Mouse (Mus musculus) layer of hippocampus, adult 2 months (tissue): Measurements from ENCODE around the gene Tagln. TPM values are rescaled to one million over a fixed set of nuclear protein-coding genes. Genes with fewer than 3 reads are reported as not detected.
A peak's percentile ranks its signal among the peaks of the same experiment; 100 is the strongest.

ENCODE experiments used
- DNase-seq, 2 experiments: peaks; one replicate each; pipeline ENCODE4 v3.0.0; 2022; ENCODE audit warnings: low spot score in 2 of 2
- H3K27ac ChIP-seq: fragments of 200-600 bp; 2 replicates; pipeline ENCODE4 v1.8.1; 2022
- H3K4me3 ChIP-seq: fragments of 200-600 bp; 2 replicates; pipeline ENCODE4 v1.8.1; 2022; ENCODE audit warnings: mild to moderate bottlenecking
- CTCF ChIP-seq: fragments of 200-600 bp; conservative IDR thresholded peaks from 2 replicates; pipeline ENCODE4 v1.8.1; 2022; ENCODE audit warnings: antibody characterized with exemption, mild to moderate bottlenecking, moderate library complexity
- total RNA-seq, 2 experiments: library from RNA; stranded (reverse); gene quantifications; 2 replicates each; pipeline ENCODE4 v1.2.3; 2021

Gene Tagln
- total RNA-seq, 2 experiments from 2014 or later = 7.0 to 13.2 TPM

DNA sequence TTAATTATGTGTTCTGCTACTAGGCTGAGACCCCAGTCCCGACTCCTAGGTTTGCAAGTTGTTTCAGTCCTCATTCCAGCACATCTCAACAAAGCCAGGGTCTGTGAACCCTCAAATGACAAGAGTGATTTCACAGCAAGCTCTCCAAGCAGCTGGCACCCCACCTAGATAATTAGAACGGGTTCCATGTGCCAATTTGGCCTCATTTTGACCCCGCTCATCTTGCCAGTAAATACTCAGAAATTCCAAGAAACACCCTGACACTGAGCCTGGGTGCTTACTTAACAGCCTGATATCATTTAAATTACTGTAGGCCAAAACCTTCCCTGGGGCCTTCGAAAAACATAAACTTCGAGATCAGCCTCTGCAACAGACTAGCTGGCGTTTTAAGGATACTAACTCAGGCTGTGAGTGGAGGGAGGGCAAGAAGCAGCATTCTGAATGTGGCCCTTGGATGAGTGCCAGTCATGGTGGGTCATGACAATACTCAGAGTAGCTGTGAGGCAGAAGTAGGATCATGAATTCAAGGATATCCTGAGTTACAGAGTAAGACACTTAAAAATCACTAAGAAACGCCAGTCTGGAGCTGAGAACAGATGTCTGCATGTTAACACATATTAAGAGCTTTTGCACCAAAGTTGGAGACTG, 22.3 kb upstream of the Tagln start:
- no peak for TF ChIP-seq CTCF
- Histone ChIP-seq H3K27ac (peak overlapping the region; percentile 58), H3K4me3 (no peak overlapping the region)
- DNase-seq = no peak

- peak; percentile 37; the same call in 1 of the 2 replicates for TF ChIP-seq CTCF
- Histone ChIP-seq H3K27ac (peak within 1 kb of the TSS; percentile 95), H3K4me3 (peak within 1 kb of the TSS; percentile 98)
- peak; percentile 90 to 92 for DNase-seq
Measured at GRCm38 (mm10) chr9:45955107-45955963, 19.5 kb upstream of the Tagln start, which contains the start of gene Sidt2. Sidt2 (minus strand) TSS chr9:45955258.

- TF ChIP-seq CTCF = no peak
- peak in 1 of 2 experiments; percentile 46 for DNase-seq
- H3K27ac ChIP-seq = peak overlapping the region; percentile 95
- peak overlapping the region; percentile 98 for H3K4me3 ChIP-seq
Measured at GRCm38 (mm10) chr9:45954294-45955106, 18.6 kb upstream of the Tagln start.

DNA sequence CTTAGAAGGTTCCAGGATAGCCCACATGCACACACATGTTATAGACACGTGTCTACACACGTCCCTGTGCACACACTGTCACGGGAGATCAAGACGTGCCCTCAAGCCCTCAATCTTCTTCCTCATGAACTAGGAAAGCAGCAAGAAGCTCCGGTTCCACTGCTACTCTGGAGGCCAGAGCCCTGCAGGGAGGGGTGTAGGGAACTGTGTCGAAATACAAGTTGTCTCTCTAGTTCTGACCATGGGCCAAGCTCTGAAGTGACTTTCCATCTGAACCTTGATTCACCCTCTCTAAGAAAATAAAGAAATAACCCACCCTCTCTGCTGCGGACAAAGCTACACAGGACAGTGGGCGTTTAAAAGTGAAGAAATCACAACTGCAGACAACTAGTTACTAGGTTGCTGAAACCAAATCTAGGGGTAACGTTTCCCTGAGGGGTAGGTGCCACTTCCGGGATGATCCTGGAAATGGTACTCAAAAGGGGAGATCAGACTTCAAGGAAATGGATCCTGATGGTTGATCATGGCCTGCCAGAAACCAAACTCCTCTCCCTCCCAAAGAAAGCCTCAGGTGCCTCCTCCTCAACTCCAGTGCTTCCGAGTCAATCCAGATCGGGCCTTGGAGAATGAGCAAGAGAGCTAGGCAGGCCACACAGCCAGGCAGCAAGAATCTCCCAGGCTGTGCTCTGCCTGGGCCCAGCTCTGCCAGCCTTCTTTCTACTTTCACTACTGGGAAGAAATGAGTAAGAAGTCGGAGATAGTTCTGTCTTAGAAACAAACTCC, 17.8 kb upstream of the Tagln start:
- Histone ChIP-seq H3K27ac (peak overlapping the region; percentile 95), H3K4me3 (peak overlapping the region; percentile 98)
- DNase-seq = no peak
- no peak for TF ChIP-seq CTCF

DNA sequence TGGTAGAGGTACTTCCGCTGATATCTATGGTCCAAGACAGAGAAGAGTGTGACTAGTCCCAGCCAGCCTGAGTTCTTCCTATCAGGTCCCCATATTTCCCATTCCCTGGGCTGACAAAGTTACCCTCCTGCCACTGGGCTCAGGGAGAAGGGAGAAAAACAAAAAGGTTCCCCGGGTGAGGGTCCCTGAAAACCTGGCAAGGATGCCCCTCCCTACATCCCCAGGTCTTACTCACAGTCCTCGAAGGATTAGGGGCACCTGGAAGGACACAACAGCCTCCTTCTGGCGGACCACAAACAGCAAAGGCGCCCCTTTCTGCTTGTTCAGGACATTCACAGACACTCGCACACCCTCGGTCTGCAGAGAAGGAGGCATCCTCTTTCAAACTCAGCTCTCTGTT, 17.0 kb upstream of the Tagln start:
- no peak for DNase-seq
- TF ChIP-seq CTCF = no peak
- peak overlapping the region; percentile 98 for H3K4me3 ChIP-seq
- H3K27ac ChIP-seq = peak overlapping the region; percentile 95; the same call in 1 of the 2 replicates

DNA sequence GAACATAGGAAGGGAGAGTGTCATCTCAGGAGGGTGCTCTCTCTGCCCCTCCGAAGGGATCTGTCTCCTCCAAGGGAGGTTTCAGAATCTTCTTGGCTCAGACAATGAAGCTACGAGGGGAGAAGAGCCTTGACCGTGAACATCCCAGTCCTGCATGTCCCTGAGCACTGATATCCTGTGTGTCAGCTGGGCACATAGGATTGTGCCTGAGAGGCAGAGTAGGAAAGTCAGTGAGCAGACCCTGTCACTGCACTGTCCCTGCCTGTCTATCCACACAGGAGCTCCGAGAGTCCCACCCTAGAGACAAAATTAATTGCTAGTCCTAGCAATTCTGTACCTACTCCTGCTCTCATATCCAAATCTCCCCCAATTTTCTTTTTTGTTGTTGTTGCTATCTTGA, 16.2 kb upstream of the Tagln start:
- no peak overlapping the region for H3K4me3 ChIP-seq
- no peak for DNase-seq
- no peak overlapping the region for H3K27ac ChIP-seq
- TF ChIP-seq CTCF = no peak

DNA sequence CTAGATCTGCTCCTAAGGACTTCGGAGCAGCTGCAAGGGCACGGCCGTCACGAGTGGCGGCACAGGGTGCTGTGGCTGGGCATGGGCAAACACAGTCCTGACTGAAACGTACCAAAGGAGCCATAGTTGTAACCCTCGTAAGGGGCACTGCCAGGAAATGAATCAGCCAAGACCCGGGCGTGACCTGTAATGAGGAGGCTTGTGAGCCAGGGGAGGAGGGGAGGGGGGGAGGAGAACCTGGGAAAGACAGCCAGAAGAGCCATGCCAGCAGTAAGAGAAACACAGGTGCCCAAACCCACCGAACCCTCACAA, 11.0 kb upstream of the Tagln start:
- no peak for DNase-seq
- no peak overlapping the region for H3K27ac ChIP-seq
- no peak for TF ChIP-seq CTCF
- no peak overlapping the region for H3K4me3 ChIP-seq

GRCm38 (mm10) chr9:45946182-45946871, 10.5 kb upstream of the Tagln start:
- Histone ChIP-seq H3K4me3 (no peak overlapping the region), H3K27ac (no peak overlapping the region)
- no peak for TF ChIP-seq CTCF
- DNase-seq = no peak

DNA sequence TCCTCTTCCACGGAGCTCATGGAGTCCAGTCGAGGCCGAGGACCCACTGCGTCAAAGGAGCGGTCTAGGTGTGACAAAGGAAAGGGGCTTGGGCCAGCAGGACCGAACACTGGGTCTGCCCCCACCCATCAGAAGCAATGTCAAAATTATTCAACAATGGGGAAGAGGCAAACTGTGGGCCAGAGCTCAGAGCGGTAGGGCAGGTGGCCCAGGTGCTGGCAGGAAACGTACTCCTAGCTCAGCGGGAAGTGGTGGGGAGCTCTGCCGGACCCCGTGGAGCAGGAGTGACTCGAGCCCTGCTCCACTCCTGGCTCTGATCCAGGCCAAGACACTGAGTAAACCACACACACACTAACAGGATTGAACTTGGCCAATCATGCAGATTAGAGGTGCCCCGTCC, 9.9 kb upstream of the Tagln start:
- no peak overlapping the region for H3K4me3 ChIP-seq
- DNase-seq = no peak
- H3K27ac ChIP-seq = no peak overlapping the region
- no peak for TF ChIP-seq CTCF

- no peak for TF ChIP-seq CTCF
- Histone ChIP-seq H3K27ac (no peak overlapping the region), H3K4me3 (no peak overlapping the region)
- no peak for DNase-seq
Measured at GRCm38 (mm10) chr9:45944506-45945400, 8.9 kb upstream of the Tagln start.
